Mouse (Mus musculus): ENCODE data around the gene Aldh1l1.
"Not testable (repeated sequence)": the region's sequence is repeated elsewhere in the genome, so short reads cannot be mapped to it uniquely, and the experiment has no call there.

The Aldh1l1 gene

GRCm38 (mm10) chr6:90615991-90616390, 129.8 kb downstream of the Aldh1l1 start:
- in situ Hi-C loops (cut with MboI; ENCODE audit: low sequenced_read_pairs): no loop called here

- in situ Hi-C loops (cut with MboI; ENCODE audit: low sequenced_read_pairs): no loop called here
These were observed 130.3 kb downstream of the Aldh1l1 start for GRCm38 (mm10) chr6:90616481-90616880.

- in situ Hi-C loops (cut with MboI; ENCODE audit: low sequenced_read_pairs): no loop called here
These were observed 132.0 kb downstream of the Aldh1l1 start for GRCm38 (mm10) chr6:90618274-90618673.

- in situ Hi-C loops (cut with MboI; ENCODE audit: low sequenced_read_pairs): no loop called here
These were observed 132.8 kb downstream of the Aldh1l1 start for GRCm38 (mm10) chr6:90618821-90619636.

GRCm38 (mm10) chr6:90619936-90620335, 133.7 kb downstream of the Aldh1l1 start:
- in situ Hi-C loops (cut with MboI; ENCODE audit: low sequenced_read_pairs): no loop called here

GRCm38 (mm10) chr6:90620791-90621583, 134.8 kb downstream of the Aldh1l1 start:
- in situ Hi-C loops (cut with MboI; ENCODE audit: low sequenced_read_pairs): no loop called here

- in situ Hi-C loops (cut with MboI; ENCODE audit: low sequenced_read_pairs): no loop called here
These were observed 135.3 kb downstream of the Aldh1l1 start for GRCm38 (mm10) chr6:90621584-90621890.

DNA sequence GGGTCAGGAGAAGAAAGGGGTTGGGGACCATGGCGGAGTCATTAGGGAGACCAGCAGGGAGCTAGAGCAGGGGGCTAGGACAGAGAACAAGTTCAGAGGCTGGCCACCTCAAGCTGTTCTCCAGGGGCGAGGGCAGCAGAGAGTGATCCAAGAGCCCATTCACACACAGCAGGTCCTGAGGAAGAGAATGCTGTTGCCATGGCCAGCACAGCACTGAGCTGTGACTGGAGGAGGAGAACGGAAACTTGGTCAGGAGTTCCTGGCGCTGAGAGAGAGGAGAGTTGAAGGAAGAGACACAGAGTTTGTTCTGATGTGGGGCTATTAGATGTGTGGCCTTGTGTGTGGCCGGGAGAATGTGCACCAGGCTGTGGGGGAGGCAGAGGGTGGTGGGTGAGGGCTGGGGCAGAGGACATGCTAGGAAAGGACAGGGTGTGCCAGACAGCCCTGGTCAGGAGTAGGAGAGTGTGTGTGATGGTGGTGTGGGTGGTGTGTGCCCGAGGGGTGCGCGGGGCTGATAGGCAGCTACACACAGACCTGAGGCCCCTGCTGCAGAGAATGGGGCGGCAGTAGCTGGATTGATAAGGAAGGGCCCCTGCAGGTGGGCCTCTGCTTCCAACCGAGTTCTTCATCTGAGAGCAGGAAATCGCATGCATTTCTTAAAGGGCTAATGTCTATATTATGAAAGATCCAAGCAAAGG, 136.7 kb downstream of the Aldh1l1 start:
- in situ Hi-C loops (cut with MboI; ENCODE audit: low sequenced_read_pairs): no loop called here

GRCm38 (mm10) chr6:90623456-90623836, 137.2 kb downstream of the Aldh1l1 start:
- in situ Hi-C loops (cut with MboI; ENCODE audit: low sequenced_read_pairs): no loop called here

DNA sequence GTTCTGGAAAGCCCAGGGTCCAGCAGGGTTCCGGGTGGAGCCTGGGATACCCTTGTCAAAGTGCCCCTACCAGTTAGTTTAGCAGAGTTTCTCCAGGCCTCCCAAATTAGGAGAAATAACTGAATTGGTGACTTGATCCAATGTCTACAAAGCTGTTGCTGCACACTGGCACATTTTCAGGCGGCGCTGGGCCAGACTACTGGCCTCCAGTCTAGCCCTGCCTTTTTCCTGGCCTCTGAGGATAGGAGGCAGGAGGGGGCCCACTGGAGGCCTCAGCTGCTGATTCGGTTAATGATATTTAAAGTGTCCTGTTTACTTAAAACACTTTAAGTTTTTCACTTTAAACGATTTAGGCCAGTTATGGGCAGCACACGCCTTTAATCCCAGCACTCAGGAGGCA, 138.0 kb downstream of the Aldh1l1 start:
- in situ Hi-C loops (cut with MboI; ENCODE audit: low sequenced_read_pairs): no loop called here

GRCm38 (mm10) chr6:90624733-90625132, 138.5 kb downstream of the Aldh1l1 start:
- in situ Hi-C loops (cut with MboI; ENCODE audit: low sequenced_read_pairs): no loop called here

DNA sequence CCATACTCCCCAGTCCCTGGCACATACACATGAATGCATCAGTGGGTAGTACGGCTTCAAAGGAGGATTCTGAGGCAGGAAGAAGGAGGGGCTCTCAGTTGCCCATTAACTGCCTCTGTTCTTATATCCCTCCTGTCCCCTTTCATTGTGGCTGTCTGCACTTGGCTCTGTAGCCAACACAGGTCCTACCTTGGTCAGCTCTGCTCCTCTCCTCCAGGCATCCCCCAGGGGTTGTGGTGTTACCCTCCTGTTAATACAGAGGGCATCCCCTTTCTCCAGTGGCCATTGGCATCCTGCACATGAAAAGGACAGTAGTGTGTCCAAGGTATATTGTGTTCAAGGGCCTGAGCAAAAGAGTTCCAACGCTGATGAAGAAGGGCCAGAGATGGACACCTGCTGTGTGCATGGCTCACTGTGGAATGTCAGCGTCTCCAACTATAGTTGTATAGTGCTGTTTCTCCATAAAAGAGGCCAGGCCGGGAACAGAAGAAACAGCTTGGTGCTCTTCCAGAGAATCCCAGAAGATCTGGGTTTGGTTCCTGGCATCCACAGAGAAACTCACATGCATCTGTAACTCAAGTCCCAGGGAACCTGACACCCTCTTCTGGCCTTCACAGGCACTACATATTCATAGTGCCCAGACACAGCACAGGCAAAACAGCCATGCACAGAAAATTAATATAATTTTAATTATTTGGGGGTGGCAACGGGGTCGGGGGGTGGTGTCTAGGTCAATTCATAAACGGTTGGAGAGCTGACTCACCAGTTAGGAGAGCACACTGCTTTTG, 139.2 kb downstream of the Aldh1l1 start:
- in situ Hi-C loops (cut with MboI; ENCODE audit: low sequenced_read_pairs): no loop called here

DNA sequence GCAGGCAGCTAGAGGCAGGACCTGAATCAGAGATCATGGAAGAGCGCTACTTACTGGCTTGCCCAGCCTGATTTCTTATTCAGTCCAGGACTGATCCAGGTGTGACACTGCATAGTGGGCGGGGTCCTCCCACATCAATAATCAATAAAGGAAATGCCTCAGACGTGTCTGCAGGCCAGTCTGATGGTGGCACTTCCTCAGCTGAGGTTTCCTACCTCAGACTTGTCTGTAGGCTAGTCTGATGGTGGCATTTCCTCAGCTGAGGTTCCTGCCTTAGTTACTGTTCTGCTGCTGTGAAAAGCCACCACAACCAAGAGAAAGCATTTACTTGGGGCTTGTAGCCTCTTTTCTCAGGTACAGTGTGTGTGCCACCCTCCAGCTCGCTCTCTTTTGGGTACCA, 141.3 kb downstream of the Aldh1l1 start:
- in situ Hi-C loops (cut with MboI; ENCODE audit: low sequenced_read_pairs): no loop called here

GRCm38 (mm10) chr6:90629506-90629905, 143.3 kb downstream of the Aldh1l1 start:
- in situ Hi-C loops (cut with MboI; ENCODE audit: low sequenced_read_pairs): no loop called here

- in situ Hi-C loops (cut with MboI; ENCODE audit: low sequenced_read_pairs): no loop called here
These were observed 144.2 kb downstream of the Aldh1l1 start for GRCm38 (mm10) chr6:90630427-90630826.

GRCm38 (mm10) chr6:90632526-90632925, 146.3 kb downstream of the Aldh1l1 start:
- in situ Hi-C loops (cut with MboI; ENCODE audit: low sequenced_read_pairs): not testable (repeated sequence)

DNA sequence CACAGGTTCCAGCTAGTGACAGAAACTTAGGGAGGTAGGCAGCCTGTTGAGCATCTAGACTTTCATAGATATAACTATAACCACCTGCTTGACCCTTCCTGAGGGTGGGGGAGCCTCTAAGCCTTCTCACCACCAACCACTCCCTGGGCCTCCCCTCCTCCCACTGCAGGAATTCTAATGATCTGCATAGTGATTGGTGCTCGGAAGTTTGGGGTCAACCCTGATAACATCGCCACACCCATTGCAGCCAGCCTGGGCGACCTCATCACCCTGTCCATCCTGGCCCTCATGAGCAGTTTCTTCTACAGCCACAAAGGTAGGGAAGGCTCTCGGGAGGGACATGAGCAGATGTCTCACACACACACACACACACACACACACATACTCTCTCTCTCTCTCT, 148.9 kb downstream of the Aldh1l1 start:
- in situ Hi-C loops (cut with MboI; ENCODE audit: low sequenced_read_pairs): no loop called here

DNA sequence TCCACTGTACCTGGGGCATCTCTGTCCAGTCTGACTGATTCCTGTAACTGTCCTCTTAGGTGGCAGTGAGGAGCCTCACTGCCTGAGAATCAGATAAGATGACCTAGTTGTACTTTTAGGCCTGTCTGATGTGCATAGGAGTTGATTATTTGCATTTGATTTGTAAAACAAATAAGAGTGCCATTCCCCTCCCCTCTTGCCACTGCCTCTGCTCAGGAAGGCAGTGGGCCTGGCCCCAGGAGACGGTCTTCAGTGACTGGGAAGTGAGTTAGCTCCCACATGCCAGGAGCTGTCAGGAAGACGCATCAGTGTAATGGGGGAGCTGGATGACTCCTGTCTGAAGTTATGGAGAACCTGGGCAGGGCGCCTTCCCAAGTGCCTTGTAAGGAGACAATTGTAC, 149.4 kb downstream of the Aldh1l1 start:
- in situ Hi-C loops (cut with MboI; ENCODE audit: low sequenced_read_pairs): no loop called here

GRCm38 (mm10) chr6:90643057-90643456, 156.8 kb downstream of the Aldh1l1 start:
- in situ Hi-C loops (cut with MboI; ENCODE audit: low sequenced_read_pairs): no loop called here

DNA sequence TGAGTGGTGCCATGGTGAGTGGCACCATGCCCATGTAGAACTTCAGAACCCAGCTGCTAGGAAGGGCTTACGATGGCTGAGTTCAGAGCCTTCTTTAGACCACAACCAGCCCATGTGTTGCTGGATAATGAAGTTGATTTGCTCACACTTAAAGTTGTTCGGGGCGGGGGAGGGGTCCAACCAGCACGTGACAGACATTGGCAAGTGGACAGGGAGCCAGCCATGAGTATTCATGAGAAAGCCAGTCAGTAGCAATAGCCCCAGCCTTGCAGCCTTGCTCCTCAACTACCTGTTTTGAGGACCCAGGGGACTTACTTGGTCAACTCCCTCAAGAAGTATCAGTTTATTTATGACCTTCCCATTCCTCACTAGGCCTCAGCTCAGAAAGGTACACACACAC, 158.7 kb downstream of the Aldh1l1 start:
- in situ Hi-C loops (cut with MboI; ENCODE audit: low sequenced_read_pairs): no loop called here

GRCm38 (mm10) chr6:90648391-90648790, 162.2 kb downstream of the Aldh1l1 start:
- in situ Hi-C loops (cut with MboI; ENCODE audit: low sequenced_read_pairs): no loop called here
